Mouse (Mus musculus): ENCODE measurements around the gene Ccdc83.

- TF ChIP-seq CTCF (IDR thresholded peaks at IDR 0.05; ENCODE audit: extremely low read depth, insufficient read depth, insufficient read length, insufficient replicate concordance) (no peak), POLR2A (IDR thresholded peaks at IDR 0.05; ENCODE audit: low read depth, low read length) (no peak)
Observed at GRCm38 (mm10) chr7:90201877-90202465, 63.6 kb downstream of the Ccdc83 start.

Data from spleen, adult 2 months (tissue).